In the genomic region with DNA sequence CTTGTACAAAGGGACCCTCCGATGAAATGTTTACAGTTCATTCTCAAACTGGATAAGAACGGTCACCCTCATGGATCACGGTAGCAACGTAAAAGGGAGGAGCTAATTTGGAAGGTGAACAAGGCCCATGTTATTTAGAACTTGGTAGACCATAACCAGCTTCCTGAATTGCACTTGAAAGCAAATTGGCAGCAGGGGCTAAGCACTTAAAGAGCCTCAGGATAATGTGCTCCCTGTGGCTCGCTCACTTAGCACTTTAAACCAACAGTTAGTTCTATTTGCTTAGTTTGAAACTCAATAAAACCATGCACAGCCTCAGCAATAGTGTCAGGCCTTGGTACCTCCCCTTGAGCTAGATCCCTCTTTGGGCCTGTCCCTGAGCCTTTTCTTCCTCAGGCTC, we compare ENCODE assay signal across 28 mouse cellular contexts.
A peak's percentile ranks its signal among the peaks of the same experiment; 100 is the strongest.
DNase-seq lines count a peak whose midpoint lies in the region; ATAC-seq lines count a peak whose summit lies in the region.
"Had no signal": no experiment of that assay in that cellular context is flagged by ENCODE, and none has a peak within 500 bp of the region (broad histone marks: within the 10 kb centered on the region; RNA-seq: fewer than 3 reads in every experiment).

No protein-coding gene starts in this region.

- no peak overlapping the region for H3K4me3 ChIP-seq in kidney, embryonic 16.5 days (ENCODE audit: low read length)
- H3K4me3 ChIP-seq in lung, embryonic 15.5 days = no peak overlapping the region
- H3K4me3 ChIP-seq: embryonic facial prominence, embryonic 10.5 days; embryonic facial prominence, embryonic 13.5 days; erythroblast, embryonic 14.5 days; forebrain, embryonic 12.5 days; forebrain, embryonic 15.5 days; heart, adult 2 months; heart, embryonic 10.5 days; heart, embryonic 13.5 days had no signal

- no peak for DNase-seq in kidney, adult 9 months
- no peak for DNase-seq in lung, postnatal 10 days
- peak; percentile 7 for DNase-seq in forelimb bud, embryonic 11.5 days (ENCODE audit: low read depth, low spot score)
- no peak for DNase-seq in ovary, postnatal 36 days (ENCODE audit: low spot score)
- DNase-seq: adrenal gland, adult 8-10 months; adrenal gland, postnatal 25 days; cerebellum, adult 11-12 months; cerebellum, adult 8-10 months; cerebellum, postnatal 10 days; cerebellum, postnatal 36 days; embryo, embryonic 11 days; gastrocnemius, postnatal 10 days; gastrocnemius, postnatal 36 days; heart, adult 2 months; heart, postnatal 14 days; heart, postnatal 4 days had no signal

- H3K9ac ChIP-seq in kidney, embryonic 16.5 days (replicated peaks; ENCODE audit: low read length) = no peak overlapping the region
- H3K9ac ChIP-seq in lung, embryonic 15.5 days = no peak overlapping the region
- H3K9ac ChIP-seq: embryonic facial prominence, embryonic 13.5 days; forebrain, embryonic 12.5 days; forebrain, embryonic 15.5 days; heart, embryonic 13.5 days; hindbrain, embryonic 14.5 days had no signal

- WGBS in kidney, embryonic 16.5 days = 32% methylated on average over 5 of the region's 5 CpGs
- WGBS in lung, embryonic 15.5 days = 51% methylated on average over 5 of the region's 5 CpGs

- no peak overlapping the region for H3K27ac ChIP-seq in kidney, embryonic 16.5 days (ENCODE audit: low read length)
- 0 out of 2 replicates have a peak overlapping the region, but pooled peaks have one; percentile 15 for H3K27ac ChIP-seq in lung, embryonic 15.5 days
- H3K27ac ChIP-seq: embryonic facial prominence, embryonic 10.5 days; embryonic facial prominence, embryonic 13.5 days; forebrain, embryonic 12.5 days; forebrain, embryonic 15.5 days; heart, adult 2 months; heart, embryonic 10.5 days; heart, embryonic 13.5 days; hindbrain, embryonic 14.5 days had no signal

- no peaks in the 10 kb centered on the region for H3K36me3 ChIP-seq in kidney, embryonic 16.5 days (ENCODE audit: insufficient read depth, low read length)
- H3K36me3 ChIP-seq in lung, embryonic 15.5 days = no peaks in the 10 kb centered on the region
- H3K36me3 ChIP-seq: embryonic facial prominence, embryonic 10.5 days; embryonic facial prominence, embryonic 13.5 days; forebrain, embryonic 12.5 days; forebrain, embryonic 15.5 days; heart, embryonic 10.5 days; heart, embryonic 13.5 days had no signal

- H3K27me3 ChIP-seq in kidney, embryonic 16.5 days (ENCODE audit: insufficient read depth, low read length) = no peaks in the 10 kb centered on the region
- no peaks in the 10 kb centered on the region for H3K27me3 ChIP-seq in lung, embryonic 15.5 days
- H3K27me3 ChIP-seq: embryonic facial prominence, embryonic 13.5 days; forebrain, embryonic 12.5 days; forebrain, embryonic 15.5 days; heart, embryonic 13.5 days had no signal

- peaks cover 3% of the 10 kb centered on the region; the same call in 1 of the 2 replicates for H3K4me1 ChIP-seq in kidney, embryonic 16.5 days (ENCODE audit: insufficient read depth, low read length)
- H3K4me1 ChIP-seq in lung, embryonic 15.5 days = no peaks in the 10 kb centered on the region
- H3K4me1 ChIP-seq: embryonic facial prominence, embryonic 10.5 days; heart, embryonic 10.5 days; heart, embryonic 13.5 days had no signal

- ATAC-seq in kidney, embryonic 16.5 days (ENCODE audit: low FRiP score, low TSS enrichment) = peak; percentile 64; the same call in 1 of the 2 replicates
- peak; percentile 62; the same call in 1 of the 2 replicates for ATAC-seq in lung, embryonic 15.5 days (ENCODE audit: borderline replicate concordance, extremely low read depth, low FRiP score, low TSS enrichment)
- ATAC-seq: activated CD4-positive, CD25-positive, alpha-beta regulatory T cell, adult 4 months; CD4-positive, CD25-positive, alpha-beta regulatory T cell, adult 4 months; forebrain, embryonic 15.5 days had no signal

- H3K9me3 ChIP-seq in kidney, embryonic 16.5 days (ENCODE audit: low read length) = no peaks in the 10 kb centered on the region
- H3K9me3 ChIP-seq in lung, embryonic 15.5 days = no peaks in the 10 kb centered on the region
- H3K9me3 ChIP-seq: embryonic facial prominence, embryonic 10.5 days; forebrain, embryonic 12.5 days; heart, embryonic 10.5 days had no signal

- H3K4me2 ChIP-seq in kidney, embryonic 16.5 days (replicated peaks; ENCODE audit: low read depth, low read length) = no peak overlapping the region
- H3K4me2 ChIP-seq in lung, embryonic 15.5 days = no peak overlapping the region
- H3K4me2 ChIP-seq: embryonic facial prominence, embryonic 13.5 days; forebrain, embryonic 12.5 days; forebrain, embryonic 15.5 days; heart, embryonic 13.5 days; hindbrain, embryonic 14.5 days had no signal
